Mouse (Mus musculus) kidney, adult 2 months (tissue): Measurements from ENCODE around the gene Mgat5b. TPM values are rescaled to one million over a fixed set of nuclear protein-coding genes. Genes with fewer than 3 reads are reported as not detected.

ENCODE experiments used
- DNase-seq: peaks from one replicate; pipeline ENCODE4 v3.0.0; 2021
- H3K27ac ChIP-seq: fragments of 200-500 bp; 2 replicates; pipeline ENCODE4 v1.5.1; 2012; ENCODE audit warnings: low read depth, low read length, control low read depth, inconsistent platforms; ENCODE audit not compliant: insufficient read depth
- H3K27me3 ChIP-seq: fragments of 200-500 bp; replicated peaks from 2 replicates; pipeline ENCODE4 v1.6.1; 2012; ENCODE audit warnings: mild to moderate bottlenecking, moderate library complexity, low read length, inconsistent platforms; ENCODE audit not compliant: control insufficient read depth, insufficient read depth
- H3K36me3 ChIP-seq: fragments of 200-500 bp; 2 replicates; pipeline ENCODE4 v1.6.1; 2012; ENCODE audit warnings: mild to moderate bottlenecking, moderate library complexity, low read length, inconsistent platforms; ENCODE audit not compliant: control insufficient read depth, insufficient read depth
- H3K4me1 ChIP-seq: fragments of 200-500 bp; 2 replicates; pipeline ENCODE4 v1.6.1; 2011; ENCODE audit warnings: low read length; ENCODE audit not compliant: control insufficient read depth, insufficient read depth
- H3K4me3 ChIP-seq: fragments of 200-500 bp; 2 replicates; pipeline ENCODE4 v1.5.1; 2011; ENCODE audit warnings: mild to moderate bottlenecking, low read depth, low read length, control low read depth; ENCODE audit not compliant: insufficient read depth
- CTCF ChIP-seq: fragments of 200-500 bp; conservative IDR thresholded peaks from 2 replicates; pipeline ENCODE4 v1.5.1; 2011; ENCODE audit warnings: low read depth, mild to moderate bottlenecking, control low read depth, low read length, moderate library complexity, mixed read lengths; ENCODE audit not compliant: insufficient read depth, insufficient read length
- POLR2A ChIP-seq: fragments of 200-500 bp; IDR thresholded peaks from one replicate; pipeline ENCODE4 v1.6.1; 2011; ENCODE audit warnings: low read depth, low read length, control low read depth
- WGBS: fragments of 180-500 bp; shearing (Covaris S2); methylation state at CpG from one replicate; pipeline ENCODE4 v1.1.7; 2018; 5-methylcytosine and 5-hydroxymethylcytosine counted together
- polyA plus RNA-seq: library from polyadenylated mRNA; depleted of rRNA; stranded (reverse); fragments of >200 nt; gene quantifications from 2 replicates; pipeline ENCODE4 v1.2.3, GENCODE M21; 2012; rRNA removed

Gene Mgat5b
- polyA plus RNA-seq, 1 experiment: 1.4 TPM

- TF ChIP-seq POLR2A (no peak), CTCF (no peak)
- H3K27ac ChIP-seq: no peak overlapping the region
- 41% methylated on average over 11 of the region's 11 CpGs for WGBS
- no peaks in the 10 kb centered on the region for H3K36me3 ChIP-seq
- no peak for DNase-seq
- H3K27me3 ChIP-seq: no peaks in the 10 kb centered on the region
- no peaks in the 10 kb centered on the region for H3K4me1 ChIP-seq
- H3K4me3 ChIP-seq: no peak overlapping the region
These were observed 117.1 kb downstream of the Mgat5b start for GRCm38 (mm10) chr11:117035661-117036336.

Other genes starting within 250 kb of the Mgat5b start
- 0.69 and 1.1 TPM in 2 replicates for gene St6galnac1, start 143.4 kb upstream of the Mgat5b start, polyA plus RNA-seq
- 11.3 TPM in 2 replicates for gene Mxra7, start 90.8 kb upstream of the Mgat5b start, polyA plus RNA-seq
- 26.8 and 32.8 TPM in 2 replicates for gene Mettl23, start 75.6 kb upstream of the Mgat5b start, polyA plus RNA-seq
- gene Jmjd6, start 75.4 kb upstream of the Mgat5b start, polyA plus RNA-seq: 19.6 and 20.9 TPM in 2 replicates
- 44.9 and 48.5 TPM in 2 replicates for gene Mfsd11, start 66.4 kb upstream of the Mgat5b start, polyA plus RNA-seq
- gene Srsf2, start 65.8 kb upstream of the Mgat5b start, polyA plus RNA-seq: 214 and 336 TPM in 2 replicates
- 49.1 and 52.2 TPM in 2 replicates for gene Sec14l1, start 196.3 kb downstream of the Mgat5b start, polyA plus RNA-seq